Mouse (Mus musculus) spleen, adult 2 months (tissue): Measurements from ENCODE around the gene Comt. TPM values are rescaled to one million over a fixed set of nuclear protein-coding genes. Genes with fewer than 3 reads are reported as not detected.

Experiments used
- DNase-seq, 2 experiments: peaks; one replicate each; pipeline versions ENCODE4 v3.0.0 to v3.0.0-alpha.2; 2012 to 2021; ENCODE audit warnings: low spot score in 2 of 2, low read depth in 1 of 2
- H3K27ac ChIP-seq: fragments of 200-500 bp; 2 replicates; pipeline ENCODE4 v1.5.1; 2012; ENCODE audit warnings: low read length, inconsistent platforms; ENCODE audit not compliant: insufficient read depth
- H3K27me3 ChIP-seq: fragments of 200-500 bp; 2 replicates; pipeline ENCODE4 v1.6.1; 2012; ENCODE audit warnings: mild to moderate bottlenecking, moderate library complexity, low read length, inconsistent platforms; ENCODE audit not compliant: control insufficient read depth, insufficient read depth
- H3K36me3 ChIP-seq: fragments of 200-500 bp; 2 replicates; pipeline ENCODE4 v1.6.1; 2012; ENCODE audit warnings: mild to moderate bottlenecking, low read length, inconsistent platforms; ENCODE audit not compliant: control insufficient read depth, insufficient read depth
- H3K4me1 ChIP-seq: fragments of 200-500 bp; 2 replicates; pipeline ENCODE4 v1.6.1; 2011; ENCODE audit warnings: inconsistent platforms; ENCODE audit not compliant: control insufficient read depth, insufficient read depth, insufficient read length
- H3K4me3 ChIP-seq: fragments of 200-500 bp; 2 replicates; pipeline ENCODE4 v1.5.1; 2011; ENCODE audit warnings: mild to moderate bottlenecking, inconsistent platforms; ENCODE audit not compliant: insufficient read depth, insufficient read length; ENCODE audit errors: extremely low read depth
- CTCF ChIP-seq: fragments of 200-500 bp; IDR thresholded peaks from 2 replicates; pipeline ENCODE4 v1.5.1; 2011; ENCODE audit warnings: mild to moderate bottlenecking, inconsistent platforms; ENCODE audit not compliant: insufficient read depth, insufficient read length, insufficient replicate concordance; ENCODE audit errors: extremely low read depth
- POLR2A ChIP-seq: fragments of 200-500 bp; IDR thresholded peaks from 2 replicates; pipeline ENCODE4 v1.6.1; 2011; ENCODE audit warnings: low read depth, low read length, inconsistent platforms
- WGBS: fragments of 180-500 bp; shearing (Covaris S2); methylation state at CpG from one replicate; pipeline ENCODE4 v1.1.7; 2018; 5-methylcytosine and 5-hydroxymethylcytosine counted together
- polyA plus RNA-seq: library from polyadenylated mRNA; depleted of rRNA; stranded (reverse); fragments of >200 nt; gene quantifications from 2 replicates; pipeline ENCODE4 v1.2.3, GENCODE M21; 2012

The Comt gene
- polyA plus RNA-seq, 1 experiment: 64.7 TPM

- no peaks in the 10 kb centered on the region for H3K27me3 ChIP-seq
- TF ChIP-seq POLR2A (no peak), CTCF (no peak)
- H3K4me3 ChIP-seq: no peak overlapping the region
- 48% methylated on average over 3 of the region's 3 CpGs for WGBS
- no peak for DNase-seq
- no peak overlapping the region for H3K27ac ChIP-seq
- H3K36me3 ChIP-seq: peaks cover 5% of the 10 kb centered on the region
- peaks cover 11% of the 10 kb centered on the region; the same call in 1 of the 2 replicates for H3K4me1 ChIP-seq
These were observed 37.6 kb upstream of the Comt start for GRCm38 (mm10) chr16:18464271-18464670.

- no peak for TF ChIP-seq POLR2A
- no peak for TF ChIP-seq CTCF
- WGBS: 48% methylated on average over 8 of the region's 8 CpGs
- peaks cover 4% of the 10 kb centered on the region; the same call in 1 of the 2 replicates for H3K36me3 ChIP-seq
- H3K4me3 ChIP-seq: no peak overlapping the region
- no peak for DNase-seq
- no peaks in the 10 kb centered on the region for H3K27me3 ChIP-seq
- peaks cover 11% of the 10 kb centered on the region; the same call in 1 of the 2 replicates for H3K4me1 ChIP-seq
- no peak overlapping the region for H3K27ac ChIP-seq
These were observed 35.9 kb upstream of the Comt start for GRCm38 (mm10) chr16:18462598-18462997.

GRCm38 (mm10) chr16:18462031-18462430 lies 35.4 kb upstream of the Comt start:
- H3K4me3 ChIP-seq: no peak overlapping the region
- peaks cover 5% of the 10 kb centered on the region; the same call in 1 of the 2 replicates for H3K36me3 ChIP-seq
- no peak overlapping the region for H3K27ac ChIP-seq
- H3K4me1 ChIP-seq: peaks cover 11% of the 10 kb centered on the region; the same call in 1 of the 2 replicates
- H3K27me3 ChIP-seq: no peaks in the 10 kb centered on the region
- WGBS: 89% methylated on average over 9 of the region's 9 CpGs
- no peak for DNase-seq
- TF ChIP-seq CTCF (no peak), POLR2A (no peak)

- peaks cover 11% of the 10 kb centered on the region; the same call in 1 of the 2 replicates for H3K4me1 ChIP-seq
- 94% methylated on average over 3 of the region's 3 CpGs for WGBS
- H3K27me3 ChIP-seq: no peaks in the 10 kb centered on the region
- no peak for TF ChIP-seq POLR2A
- no peak for TF ChIP-seq CTCF
- DNase-seq: no peak
- H3K36me3 ChIP-seq: peaks cover 7% of the 10 kb centered on the region
- no peak overlapping the region for H3K27ac ChIP-seq
- H3K4me3 ChIP-seq: no peak overlapping the region
These were observed 34.2 kb upstream of the Comt start for GRCm38 (mm10) chr16:18460826-18461225.

GRCm38 (mm10) chr16:18459955-18460370 lies 33.3 kb upstream of the Comt start:
- H3K36me3 ChIP-seq: peaks cover 7% of the 10 kb centered on the region
- 8% methylated on average over 11 of the region's 11 CpGs for WGBS
- DNase-seq: peak in 1 of 2 experiments; percentile 13
- TF ChIP-seq POLR2A (no peak), CTCF (no peak)
- H3K4me3 ChIP-seq: peak overlapping the region; percentile 21; the same call in 1 of the 2 replicates
- H3K27ac ChIP-seq: peak overlapping the region; percentile 47; the same call in 1 of the 2 replicates
- peaks cover 11% of the 10 kb centered on the region; the same call in 1 of the 2 replicates for H3K4me1 ChIP-seq
- no peaks in the 10 kb centered on the region for H3K27me3 ChIP-seq

- DNase-seq: no peak
- WGBS: 25% methylated on average over 12 of the region's 12 CpGs
- no peak for TF ChIP-seq CTCF
- TF ChIP-seq POLR2A: no peak
- Histone ChIP-seq H3K4me3 (no peak overlapping the region), H3K27ac (peak overlapping the region; percentile 47; the same call in 1 of the 2 replicates), H3K4me1 (peaks cover 11% of the 10 kb centered on the region; the same call in 1 of the 2 replicates), H3K27me3 (no peaks in the 10 kb centered on the region), H3K36me3 (peaks cover 7% of the 10 kb centered on the region)
These were observed 32.8 kb upstream of the Comt start for GRCm38 (mm10) chr16:18459335-18459954.

GRCm38 (mm10) chr16:18458661-18459060 lies 32.0 kb upstream of the Comt start:
- no peak for DNase-seq
- H3K4me1 ChIP-seq: peaks cover 11% of the 10 kb centered on the region; the same call in 1 of the 2 replicates
- no peak overlapping the region for H3K4me3 ChIP-seq
- H3K36me3 ChIP-seq: peaks cover 8% of the 10 kb centered on the region
- no peak overlapping the region for H3K27ac ChIP-seq
- no peaks in the 10 kb centered on the region for H3K27me3 ChIP-seq
- TF ChIP-seq POLR2A: no peak
- TF ChIP-seq CTCF: no peak
